Mouse (Mus musculus) adrenal gland, postnatal 14 days (tissue): ENCODE data around the gene Cenpo. TPM values are rescaled to one million over a fixed set of nuclear protein-coding genes. Genes with fewer than 3 reads are reported as not detected.

Source experiments
- DNase-seq: peaks from one replicate; pipeline ENCODE4 v3.0.0; 2021; ENCODE audit warnings: mixed read lengths
- total RNA-seq: library from RNA; stranded (reverse); gene quantifications from 2 replicates; pipeline ENCODE4 v1.2.3, GENCODE M21; 2021

Gene Cenpo
- total RNA-seq, 1 experiment from 2014 or later, result 10.0 TPM

GRCm38 (mm10) chr12:4199271-4199670, 34.8 kb downstream of the Cenpo start:
- no peak for DNase-seq

DNA sequence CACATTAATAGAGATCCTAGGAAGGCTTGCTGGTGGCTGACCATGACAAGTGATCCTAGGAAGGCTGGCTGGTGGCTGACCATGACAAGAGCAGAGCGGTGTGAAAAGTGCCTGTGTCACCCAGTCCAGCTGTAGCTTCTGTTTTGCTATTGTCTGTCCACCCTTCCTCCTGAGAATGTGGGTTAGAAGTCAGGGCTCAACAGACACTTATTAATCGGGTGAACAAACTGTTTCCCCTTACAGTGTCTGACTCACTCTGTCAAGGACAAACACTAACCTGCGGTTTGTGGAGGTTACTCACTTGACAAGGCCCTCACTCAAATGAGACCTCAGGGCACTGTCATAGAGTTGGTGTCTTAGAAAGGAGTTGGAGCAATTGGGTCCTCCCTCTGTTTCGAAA, 35.4 kb downstream of the Cenpo start:
- DNase-seq, result peak; percentile 34

DNA sequence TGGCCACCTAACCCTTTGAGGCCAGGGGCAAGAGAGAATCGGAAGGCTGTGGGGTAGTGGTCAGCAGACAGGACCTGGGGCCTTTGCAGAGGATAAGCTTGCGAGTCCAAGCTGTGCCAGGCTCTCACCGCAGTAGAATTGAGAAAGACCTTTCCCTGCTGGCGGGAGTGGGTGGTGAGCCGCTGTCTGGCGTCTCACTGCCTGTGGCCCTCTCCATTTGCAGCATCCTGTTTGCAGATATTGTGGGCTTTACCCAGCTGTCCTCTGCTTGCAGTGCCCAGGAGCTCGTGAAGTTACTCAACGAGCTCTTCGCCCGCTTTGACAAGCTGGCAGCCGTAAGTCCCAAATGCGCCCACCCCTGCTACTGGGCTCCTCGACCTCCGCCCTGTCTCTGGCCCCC, 39.5 kb downstream of the Cenpo start:
- DNase-seq, result no peak

GRCm38 (mm10) chr12:4193025-4193740, 40.9 kb downstream of the Cenpo start:
- DNase-seq, result no peak

DNA sequence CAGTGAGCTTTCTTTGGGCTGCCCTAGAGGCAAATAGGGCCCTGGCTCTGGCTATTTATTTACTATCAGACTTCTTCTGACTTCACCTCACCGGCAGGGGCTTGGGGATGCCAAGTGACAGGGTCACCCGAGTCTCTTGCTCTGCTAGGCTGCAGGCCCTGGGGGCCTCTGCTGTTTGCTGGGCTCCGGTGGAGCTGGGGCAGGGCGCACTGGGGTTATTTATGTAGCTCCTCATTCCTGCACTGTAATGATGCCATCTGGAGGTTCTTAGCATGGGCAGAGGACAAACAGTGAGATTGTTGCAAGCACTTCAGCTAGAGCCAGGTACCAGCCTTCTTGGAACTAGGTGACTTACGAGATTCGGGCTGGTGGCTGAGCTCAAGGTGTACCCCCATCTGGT, 41.6 kb downstream of the Cenpo start:
- DNase-seq, result no peak

GRCm38 (mm10) chr12:4189060-4189447, 45.0 kb downstream of the Cenpo start:
- peak; percentile 46 for DNase-seq

DNA sequence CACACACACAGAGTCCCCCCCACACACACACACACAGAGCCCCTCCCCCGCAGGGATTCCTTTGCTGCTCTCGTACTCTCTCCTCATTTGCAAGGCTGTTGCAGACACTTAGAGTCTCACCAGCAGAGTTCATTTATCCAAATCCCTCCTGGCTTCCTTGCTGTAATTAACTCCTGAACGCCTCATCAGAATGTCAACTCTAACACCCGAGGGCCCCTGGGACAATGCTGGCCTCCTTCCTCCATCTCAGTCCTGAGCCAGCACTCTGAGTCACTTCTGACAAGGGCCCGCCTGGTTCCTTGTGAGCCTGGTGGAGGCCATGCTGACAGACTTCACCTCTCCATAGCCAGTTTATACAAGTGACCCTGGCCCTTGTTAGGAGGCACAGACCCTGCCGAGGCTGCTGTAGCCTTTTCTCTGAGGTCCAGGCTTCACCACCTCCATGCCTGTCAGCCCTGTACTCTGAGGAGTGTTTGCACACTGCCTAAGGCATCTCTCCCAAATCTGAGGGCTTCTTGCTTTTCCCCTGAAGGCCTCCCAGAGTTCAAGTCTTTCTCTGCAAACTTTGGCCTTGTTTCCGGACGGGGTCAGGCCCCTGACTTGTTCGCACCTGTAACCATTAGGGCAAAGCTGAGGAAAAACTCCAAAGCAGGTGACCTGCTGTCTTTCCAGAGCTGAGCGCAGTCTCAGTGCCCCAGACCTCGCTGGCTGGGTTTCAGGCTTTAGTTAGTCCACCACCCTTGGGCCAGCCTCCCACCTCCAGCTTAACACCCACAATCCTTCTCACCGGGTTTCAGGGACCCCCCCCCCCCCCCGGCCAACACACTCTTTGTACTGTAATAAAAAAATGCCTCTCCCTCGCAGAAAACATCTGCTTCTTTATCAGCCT, 45.7 kb downstream of the Cenpo start:
- DNase-seq, result peak; percentile 88

GRCm38 (mm10) chr12:4184648-4185047, 49.4 kb downstream of the Cenpo start:
- no peak for DNase-seq

- DNase-seq, result no peak
Measured at GRCm38 (mm10) chr12:4180507-4180906, 53.6 kb downstream of the Cenpo start.

GRCm38 (mm10) chr12:4179671-4180233, 54.3 kb downstream of the Cenpo start:
- peak; percentile 33 for DNase-seq

GRCm38 (mm10) chr12:4178839-4179238, 55.3 kb downstream of the Cenpo start:
- DNase-seq, result no peak

DNA sequence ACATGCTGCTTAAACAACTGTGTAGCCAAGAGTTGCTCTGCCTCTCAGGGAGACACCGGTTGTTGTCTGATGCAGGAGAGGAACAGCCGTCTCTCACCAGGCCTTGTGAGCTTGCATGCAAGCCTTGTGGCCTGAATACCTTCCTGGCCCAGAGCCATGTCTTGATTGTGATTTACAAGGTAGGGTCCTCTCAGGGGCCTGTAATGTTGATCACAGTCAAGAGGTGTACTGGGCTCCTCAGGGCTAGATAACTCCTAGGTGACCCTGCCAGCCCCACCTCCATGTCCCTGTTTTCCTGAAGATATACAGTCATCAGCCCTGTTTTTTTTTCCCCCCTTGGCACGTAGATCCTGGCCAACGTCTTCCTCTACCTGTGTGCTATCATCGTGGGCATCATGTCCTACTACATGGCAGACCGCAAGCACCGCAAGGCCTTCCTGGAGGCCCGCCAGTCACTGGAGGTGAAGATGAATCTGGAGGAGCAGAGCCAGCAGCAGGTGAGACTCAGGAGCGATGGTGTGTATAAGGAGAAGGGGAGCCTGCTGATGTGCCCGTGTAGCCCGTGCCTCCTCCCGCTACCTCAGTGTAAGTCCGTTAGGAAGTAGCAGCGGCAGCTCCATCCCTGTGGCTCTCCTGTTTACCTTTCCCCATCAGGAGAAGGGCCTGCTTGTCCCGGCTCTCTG, 60.8 kb downstream of the Cenpo start:
- no peak for DNase-seq

- DNase-seq, result peak; percentile 62
Measured at GRCm38 (mm10) chr12:4169622-4170021, 64.5 kb downstream of the Cenpo start.

DNA sequence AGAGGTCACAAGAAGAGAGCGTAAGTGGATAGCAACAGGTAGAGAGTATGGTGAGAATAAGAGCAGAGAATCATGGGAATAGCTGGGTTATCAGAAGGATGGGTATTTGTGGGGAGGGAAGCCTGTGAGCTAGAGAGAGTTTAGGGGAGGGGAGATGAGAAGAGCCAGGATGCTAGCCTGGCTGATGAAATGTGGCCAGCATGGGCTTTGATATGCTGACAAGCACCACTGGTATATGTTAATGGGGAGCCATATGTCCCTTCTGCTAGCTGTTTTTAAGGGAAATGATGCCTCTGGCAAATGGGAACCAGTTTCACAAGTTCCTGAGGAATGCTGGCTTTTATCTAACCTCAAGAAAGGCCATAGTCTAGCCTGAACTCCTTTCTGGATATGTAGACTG, 65.0 kb downstream of the Cenpo start:
- DNase-seq, result no peak

DNA sequence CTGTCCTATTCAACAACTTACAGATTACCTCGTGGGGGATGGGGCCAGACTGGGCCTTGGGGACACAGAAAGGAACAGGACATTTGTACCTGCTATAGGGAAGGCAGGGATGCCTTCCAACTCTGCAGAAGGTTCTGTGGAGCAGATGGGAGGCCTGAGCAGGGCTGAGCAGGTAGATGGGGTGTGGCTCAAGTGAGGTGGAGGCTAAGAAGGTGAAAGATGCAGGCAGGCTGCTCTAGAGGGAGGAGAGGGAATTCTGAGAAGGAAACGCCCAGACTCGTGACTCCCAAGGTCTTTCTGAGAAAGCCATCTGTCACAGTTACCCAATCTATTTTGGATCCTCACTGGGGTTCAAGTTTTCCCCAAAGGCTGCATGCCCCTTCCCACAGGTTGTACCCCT, 67.1 kb downstream of the Cenpo start:
- no peak for DNase-seq

- peak; percentile 38 for DNase-seq
Measured at GRCm38 (mm10) chr12:4162886-4163285, 71.2 kb downstream of the Cenpo start.

- DNase-seq, result peak; percentile 46
Measured at GRCm38 (mm10) chr12:4160322-4160721, 73.8 kb downstream of the Cenpo start.

GRCm38 (mm10) chr12:4158868-4159632, 75.0 kb downstream of the Cenpo start:
- peak; percentile 21 for DNase-seq

GRCm38 (mm10) chr12:4158179-4158578, 75.9 kb downstream of the Cenpo start:
- DNase-seq, result no peak

DNA sequence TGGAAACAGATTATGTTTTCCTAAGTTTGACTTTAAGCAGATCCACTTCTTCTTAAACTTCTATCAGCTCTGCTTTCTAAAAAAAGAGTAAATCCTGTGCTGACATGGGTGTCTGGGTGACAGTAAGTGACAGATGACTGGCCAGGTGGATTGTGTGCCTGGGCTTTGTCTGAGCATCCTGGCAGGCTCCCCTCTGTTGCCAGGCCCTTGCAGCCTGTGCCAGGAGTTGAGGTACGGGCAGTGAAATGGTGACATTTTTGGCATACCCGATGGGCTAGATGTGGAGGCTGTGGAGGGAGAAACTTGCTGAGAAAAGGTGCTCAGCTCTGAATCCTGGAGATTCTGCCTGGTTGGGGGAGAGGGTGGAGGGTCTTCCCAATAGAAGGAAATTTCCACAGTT, 76.6 kb downstream of the Cenpo start:
- no peak for DNase-seq

- DNase-seq, result peak; percentile 62
Measured at GRCm38 (mm10) chr12:4151969-4152368, 82.1 kb downstream of the Cenpo start.

- DNase-seq, result peak; percentile 25
Measured at GRCm38 (mm10) chr12:4150936-4151335, 83.2 kb downstream of the Cenpo start.
